Mouse (Mus musculus): ENCODE data around the gene Jmjd1c.
A peak's percentile ranks its signal among the peaks of the same experiment; 100 is the strongest.

Gene Jmjd1c

DNA sequence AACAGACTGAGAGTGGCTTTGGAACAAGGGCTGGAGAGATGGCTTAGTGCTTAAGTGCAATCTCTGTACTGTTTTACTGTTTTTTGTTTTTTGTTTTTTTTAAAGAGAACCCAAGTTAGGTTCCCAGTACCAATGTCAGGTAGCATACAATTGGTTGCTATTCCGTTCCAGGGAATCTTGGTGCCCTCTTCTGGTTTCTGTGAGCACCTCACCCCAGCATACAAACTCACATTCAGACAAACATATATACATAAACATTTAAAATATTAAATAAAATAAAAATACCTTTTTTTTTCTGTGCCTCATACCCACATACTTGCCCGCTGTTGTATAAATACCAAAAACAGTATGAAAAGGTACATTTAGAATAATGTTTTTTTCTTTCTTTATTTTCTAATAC is 38.4 kb downstream of the Jmjd1c start:
- no peak for DNase-seq

DNA sequence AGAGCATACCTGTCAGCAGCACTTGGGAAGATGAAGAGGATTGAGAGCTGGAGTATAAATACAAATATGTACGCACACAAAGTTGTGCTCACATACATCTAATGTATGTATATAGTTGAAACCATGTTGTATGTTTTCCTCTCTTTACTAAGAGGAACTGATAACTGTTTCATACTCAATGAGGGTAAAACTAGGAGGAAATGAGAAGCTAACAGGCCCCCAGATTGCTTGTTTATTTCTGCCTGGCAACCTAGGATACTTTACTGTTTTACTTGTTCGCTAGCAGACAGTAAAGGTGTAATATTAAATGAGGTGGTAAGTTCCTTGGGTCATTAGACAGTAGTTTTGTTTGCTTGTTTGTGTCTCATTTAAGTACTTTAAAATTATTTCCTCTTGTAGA is 41.5 kb downstream of the Jmjd1c start:
- DNase-seq: no peak

DNA sequence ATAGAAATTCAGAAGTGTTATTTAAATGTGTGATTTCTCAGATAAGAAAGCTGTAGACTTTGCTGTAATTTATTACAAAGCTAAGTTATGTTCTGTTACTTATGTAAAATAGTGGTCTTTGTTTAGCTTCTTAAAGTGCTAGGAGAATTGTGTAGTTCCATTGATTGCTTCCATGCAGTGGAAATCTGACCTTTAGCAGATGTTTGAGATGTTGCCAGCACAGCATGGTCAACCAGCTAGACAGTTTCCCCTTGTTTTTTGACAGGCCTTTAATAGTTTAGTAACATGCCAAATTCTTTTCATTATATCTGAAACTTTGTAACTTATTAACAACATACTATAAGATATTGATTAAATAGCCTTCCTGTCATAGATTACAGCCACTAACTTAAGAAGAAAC is 47.7 kb downstream of the Jmjd1c start:
- DNase-seq: no peak

DNA sequence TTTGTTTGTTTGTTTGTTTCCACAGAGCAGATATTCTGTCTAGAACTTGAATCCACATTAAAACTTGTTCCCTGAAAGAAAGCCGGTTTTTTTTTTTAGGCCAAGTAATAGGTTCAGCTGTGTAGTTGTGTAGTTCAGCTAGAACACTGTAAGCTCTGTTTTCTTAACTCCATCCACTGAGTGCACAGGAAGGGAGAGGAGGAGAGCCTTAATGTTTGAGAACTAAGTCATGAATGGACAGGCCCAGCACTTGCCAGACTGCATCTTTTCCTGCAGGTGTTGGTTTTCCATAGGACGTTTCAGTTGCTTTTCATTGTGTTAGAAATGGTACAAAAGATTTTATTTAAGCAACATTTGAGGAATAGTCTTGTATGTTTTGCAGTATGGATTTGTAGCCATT is 48.3 kb downstream of the Jmjd1c start:
- DNase-seq: no peak

DNA sequence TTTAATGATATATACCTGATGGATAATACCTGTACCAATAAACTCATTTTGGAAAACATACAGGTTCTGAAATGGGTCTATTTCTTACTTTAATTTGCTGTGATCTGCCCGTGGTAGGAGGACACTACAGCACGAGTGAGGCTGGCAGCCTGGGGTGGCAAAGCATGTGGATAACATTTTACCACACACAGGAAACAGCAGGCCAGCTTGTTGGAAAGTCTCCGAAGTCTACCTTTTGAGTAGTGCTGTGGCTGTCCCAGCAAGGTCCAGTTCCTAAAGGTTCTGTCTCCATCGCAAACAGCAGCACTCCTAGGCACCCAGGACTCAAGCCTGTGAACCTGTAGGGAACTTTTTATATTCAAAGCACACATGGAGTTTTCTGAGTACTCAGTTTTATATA is 49.7 kb downstream of the Jmjd1c start:
- DNase-seq: no peak

DNA sequence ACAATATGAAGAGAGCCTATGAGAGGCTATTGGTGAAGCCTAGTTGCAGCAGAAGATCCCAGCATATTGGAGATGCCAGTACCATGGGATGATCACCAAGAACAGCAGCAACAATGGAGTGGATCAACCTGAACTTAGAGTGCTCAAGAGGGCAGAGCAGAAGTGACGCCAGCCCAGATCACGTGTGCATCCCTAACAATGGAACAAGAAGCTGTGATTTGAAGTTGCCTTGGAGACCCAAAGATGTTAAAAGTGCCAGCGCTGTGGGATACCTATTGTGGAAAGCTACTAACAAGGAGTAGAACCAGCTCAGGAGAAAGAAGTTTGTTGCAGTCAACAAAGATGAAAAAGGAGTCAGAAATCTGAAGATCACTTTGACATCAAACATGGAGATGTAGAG is 55.8 kb downstream of the Jmjd1c start:
- no peak for DNase-seq

DNA sequence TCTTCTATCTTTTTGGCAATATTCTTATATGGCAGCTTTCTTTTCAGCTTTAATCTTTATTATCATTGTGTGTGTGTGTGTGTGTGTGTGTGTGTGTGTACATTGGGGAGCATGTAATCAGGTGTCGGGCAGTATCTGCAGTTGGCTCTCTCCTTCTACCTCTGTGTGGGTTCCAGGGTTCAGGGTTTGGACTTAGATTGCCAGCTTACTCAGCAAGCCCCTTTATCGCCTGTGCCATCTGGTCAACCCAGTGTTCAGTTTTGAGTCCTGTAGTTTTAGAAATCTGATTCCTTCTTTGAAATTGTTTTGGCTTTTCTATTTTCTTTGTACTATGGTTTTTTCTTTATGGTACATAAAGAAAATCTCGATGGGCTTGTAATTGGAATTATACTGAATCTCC is 58.7 kb downstream of the Jmjd1c start:
- no peak for DNase-seq

DNA sequence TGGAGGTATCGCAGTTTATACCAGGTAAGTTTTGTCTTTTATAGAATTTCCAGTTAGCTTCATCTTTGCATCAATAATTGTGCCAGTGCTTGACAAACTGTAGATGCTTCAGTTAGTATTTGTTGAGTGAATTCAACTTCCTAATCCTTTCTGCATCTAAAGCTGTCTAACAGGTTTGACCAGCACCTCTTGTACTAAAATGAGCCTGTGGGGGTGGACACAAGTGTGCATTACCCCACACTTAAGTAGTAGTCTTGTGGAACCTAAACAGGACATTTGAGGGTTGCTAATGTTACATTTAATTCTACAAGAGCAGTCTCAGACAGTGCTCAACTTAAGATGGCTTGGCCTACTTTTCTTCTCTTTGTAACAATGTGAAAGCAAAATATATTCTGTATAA is 78.1 kb downstream of the Jmjd1c start:
- DNase-seq: peak; percentile 67 to 79

DNA sequence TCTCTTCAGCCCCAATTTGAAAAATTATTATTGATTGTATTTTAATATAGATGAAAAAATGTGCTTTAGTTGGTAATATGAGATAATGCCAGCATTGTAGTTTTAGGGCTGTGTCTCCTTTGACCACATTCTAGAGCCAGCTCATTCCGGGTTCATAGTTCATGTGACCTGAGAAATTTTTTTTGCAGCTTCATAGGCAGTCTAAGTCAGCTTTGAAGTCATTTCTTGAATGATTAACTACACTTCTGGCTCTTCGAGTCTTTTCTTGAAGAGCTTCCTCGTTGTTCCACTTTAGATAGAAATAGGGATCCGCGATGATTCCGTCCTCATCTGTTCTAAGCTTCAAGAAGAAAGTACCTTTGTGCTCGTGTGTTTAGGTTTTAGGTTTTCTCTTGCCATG is 80.1 kb downstream of the Jmjd1c start:
- no peak for DNase-seq

DNA sequence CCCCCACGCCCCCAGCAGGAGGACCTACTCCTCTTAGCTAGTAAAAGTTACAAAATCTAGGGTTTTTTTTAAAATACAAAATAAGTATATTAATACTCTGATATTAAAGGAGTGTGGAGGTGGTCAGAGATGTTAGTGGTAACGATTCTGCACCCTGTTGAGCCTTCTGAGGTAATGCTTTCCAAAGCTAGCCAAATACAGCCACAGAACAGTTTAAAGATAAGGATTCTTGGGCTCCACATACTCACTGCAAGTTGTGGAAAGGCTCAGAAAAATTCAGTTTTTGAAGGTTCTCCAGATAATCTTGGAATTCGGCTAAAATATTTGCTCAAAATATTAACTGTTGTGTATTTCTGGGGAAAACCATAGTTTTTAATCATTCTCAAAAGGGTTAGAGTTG is 81.0 kb downstream of the Jmjd1c start:
- DNase-seq: no peak

DNA sequence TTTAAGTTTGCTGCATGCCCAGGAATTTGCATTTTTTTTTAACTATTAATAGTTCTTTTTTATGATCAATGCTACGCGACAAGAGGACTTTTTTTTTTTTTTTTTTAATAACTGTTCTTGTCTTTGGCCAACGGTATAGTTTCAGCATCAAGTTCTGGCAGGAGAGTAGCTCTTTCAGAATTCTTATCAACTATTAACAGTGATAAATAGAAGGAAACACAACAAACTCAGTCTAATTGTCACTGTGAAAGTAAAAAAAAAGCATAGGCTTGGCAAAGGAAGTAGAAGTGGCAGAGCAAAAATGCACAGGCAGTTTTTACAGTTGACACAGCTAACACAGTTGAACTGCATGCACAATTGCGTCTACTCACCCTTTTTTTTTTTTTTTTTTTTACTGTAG is 81.5 kb downstream of the Jmjd1c start:
- no peak for DNase-seq

DNA sequence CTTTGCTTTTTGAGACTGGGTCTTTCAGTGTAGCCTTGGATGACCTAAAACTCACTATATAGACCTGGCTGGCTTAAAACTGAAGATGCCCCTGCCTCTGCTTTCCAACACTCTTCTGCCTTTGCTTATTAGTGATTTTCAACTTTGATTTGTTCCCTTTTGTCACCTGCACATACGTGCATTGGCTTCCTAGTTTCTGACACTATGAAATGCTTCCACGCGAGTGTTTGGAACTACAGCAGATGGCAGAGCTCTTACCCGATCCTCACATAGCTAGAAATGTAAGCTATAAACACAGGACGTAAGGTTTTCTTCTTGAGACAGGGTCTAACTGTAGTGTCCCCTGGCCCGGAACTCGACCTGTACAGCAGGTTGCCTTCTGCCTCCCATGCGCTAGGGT is 84.1 kb downstream of the Jmjd1c start:
- no peak for DNase-seq

DNA sequence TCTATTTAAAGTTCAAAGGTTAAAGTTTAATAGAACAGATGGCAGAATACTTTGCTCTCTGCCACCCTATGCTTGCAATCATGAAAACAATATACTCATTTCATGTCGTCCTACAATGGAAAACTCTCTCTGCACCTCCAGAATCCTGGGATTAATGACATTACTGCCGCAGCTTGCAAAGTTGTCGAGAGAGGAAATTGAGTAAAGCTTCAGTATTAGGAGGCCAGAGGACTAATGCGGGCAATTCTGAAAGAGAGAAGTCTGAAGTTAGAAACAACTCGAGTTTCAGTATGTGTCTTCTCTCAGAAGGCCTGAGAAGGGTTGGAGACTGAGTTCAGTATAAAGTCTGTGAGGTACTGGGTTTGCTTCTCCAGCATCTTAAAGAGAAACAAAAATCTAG is 84.9 kb downstream of the Jmjd1c start:
- no peak for DNase-seq

DNA sequence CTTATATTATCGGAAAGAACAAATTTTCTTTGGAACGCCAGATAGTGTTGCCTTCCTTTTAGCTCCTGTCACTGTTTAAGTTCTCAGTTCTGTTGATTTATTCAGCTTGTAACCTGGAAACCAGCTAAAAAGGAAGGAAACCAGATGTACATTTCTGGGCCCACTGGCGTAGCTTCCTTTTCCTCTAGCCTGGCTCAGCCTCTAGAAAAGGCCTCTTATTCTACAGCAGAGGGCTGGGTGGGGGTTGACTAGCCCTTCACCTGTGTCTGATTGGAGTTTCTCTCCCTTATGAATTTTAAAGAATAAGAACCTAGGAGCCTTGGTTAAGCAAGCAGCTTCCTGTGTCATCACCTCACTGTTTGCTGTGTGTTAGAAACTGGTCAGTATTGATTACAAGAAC is 86.7 kb downstream of the Jmjd1c start:
- DNase-seq: no peak

DNA sequence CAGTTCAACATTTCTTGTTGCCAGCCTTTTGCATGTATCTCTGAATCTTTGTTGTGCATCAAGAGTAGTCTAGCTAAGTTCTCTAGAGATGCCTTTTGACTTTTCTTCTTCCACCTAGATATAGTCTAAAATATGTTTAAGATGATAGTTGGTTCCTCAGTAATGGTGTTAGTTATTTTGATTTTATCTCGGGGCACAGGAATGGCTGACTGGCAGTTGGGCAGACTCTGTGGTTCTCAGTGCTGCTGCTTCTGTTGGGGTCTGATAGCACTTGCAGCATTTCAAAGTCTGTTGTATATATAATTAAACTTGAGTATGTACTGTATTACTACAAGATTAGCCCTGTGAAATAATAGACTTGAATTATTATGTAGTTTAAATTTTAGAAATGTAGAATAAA is 87.2 kb downstream of the Jmjd1c start:
- DNase-seq: no peak

DNA sequence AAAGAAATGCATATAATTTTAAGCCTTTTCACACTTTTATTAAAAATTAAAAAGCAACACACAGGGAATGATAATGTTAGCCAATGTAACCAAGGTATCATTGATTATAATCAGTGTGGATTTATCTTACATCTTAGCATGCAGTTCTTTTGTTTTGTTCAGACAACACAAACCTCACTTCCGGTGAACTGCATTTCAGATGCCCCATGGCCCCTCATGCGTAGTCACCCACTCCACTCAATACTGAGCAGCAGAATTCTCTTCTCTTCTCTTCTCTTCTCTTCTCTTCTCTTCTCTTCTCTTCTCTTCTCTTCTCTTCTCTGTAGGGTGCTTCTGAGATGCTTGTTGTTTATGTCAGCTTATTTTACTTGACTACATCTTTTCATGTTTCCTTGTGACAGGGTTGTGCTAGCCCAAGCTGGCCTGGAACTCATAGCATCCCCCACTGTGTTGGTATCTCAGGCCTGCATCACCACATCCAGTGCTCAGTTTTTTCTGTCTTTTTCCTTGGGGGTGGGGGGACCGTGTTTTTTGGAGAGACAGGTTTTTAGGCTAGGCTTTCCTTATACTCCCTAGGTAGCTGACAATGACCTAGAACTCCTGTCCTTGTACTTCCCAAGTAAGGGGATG is 88.6 kb downstream of the Jmjd1c start:
- no peak for DNase-seq

DNA sequence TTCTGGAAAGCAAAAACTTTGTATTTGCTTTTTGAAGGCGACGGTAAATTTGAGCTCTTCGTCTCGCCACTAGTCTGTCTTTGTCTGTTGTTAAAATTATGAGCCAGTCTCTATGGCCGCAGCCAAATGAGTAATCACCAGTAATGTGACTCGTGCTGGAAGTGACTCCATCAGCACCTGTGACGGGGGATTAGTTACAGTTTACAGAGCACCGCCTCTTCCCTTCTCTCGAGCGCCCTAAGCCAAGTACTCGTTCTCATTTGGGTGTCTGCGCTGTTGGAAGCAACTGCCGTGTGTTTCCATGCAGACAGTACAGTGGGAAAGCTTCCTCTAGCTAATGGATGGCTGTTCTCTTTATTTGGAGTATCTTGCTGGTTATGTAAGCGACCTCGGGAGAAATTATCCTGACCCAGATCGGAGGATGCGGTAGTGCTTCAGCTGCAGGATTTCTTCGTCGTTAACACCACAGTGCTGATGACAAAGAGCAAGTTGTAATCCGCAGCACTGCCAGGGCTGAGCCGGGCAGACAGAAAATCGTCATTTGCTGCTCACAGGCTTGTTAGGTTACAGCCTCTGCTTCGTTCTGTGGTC is 89.7 kb downstream of the Jmjd1c start:
- DNase-seq: peak; percentile 82 to 85

DNA sequence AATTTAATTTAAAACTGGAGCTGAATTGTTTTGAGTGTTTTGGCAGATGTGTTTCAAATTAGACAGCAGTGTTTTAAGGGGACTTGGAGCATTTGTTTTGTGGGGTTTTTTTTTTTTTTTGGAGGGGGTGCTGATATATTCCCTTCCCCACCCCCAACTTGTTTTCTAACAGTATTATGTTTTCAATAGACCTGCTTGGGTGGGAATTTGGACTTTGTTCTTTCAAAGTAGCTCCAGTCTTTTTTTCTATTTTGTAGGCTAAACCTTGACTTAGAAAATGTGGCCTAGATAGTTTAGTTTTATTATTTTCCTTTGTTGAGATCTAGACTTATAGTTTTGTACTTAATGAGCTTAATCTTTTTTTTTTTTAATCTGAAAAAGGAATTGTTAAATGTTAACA is 90.6 kb downstream of the Jmjd1c start:
- DNase-seq: no peak

DNA sequence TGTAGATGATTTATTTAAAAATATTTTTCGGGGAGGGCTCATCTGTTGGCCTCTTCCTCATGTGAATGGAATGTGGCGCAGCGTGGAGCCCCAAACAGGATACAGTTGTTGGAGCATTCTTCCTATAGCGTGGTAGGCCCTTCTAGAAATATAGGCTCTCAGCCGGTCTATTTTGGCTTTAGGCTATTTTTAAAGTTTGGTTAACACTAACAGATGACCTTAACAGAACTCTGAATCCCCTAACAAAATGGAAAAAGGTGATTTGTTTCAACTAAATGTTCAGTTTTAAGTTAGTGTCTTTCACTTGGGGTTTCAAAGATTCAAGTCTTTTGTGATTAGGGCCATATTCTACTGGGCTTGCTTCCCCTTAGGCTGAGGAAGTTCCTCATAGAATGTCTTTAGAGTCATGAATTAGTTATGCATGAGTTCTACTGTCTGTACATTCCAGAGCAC is 91.1 kb downstream of the Jmjd1c start:
- peak in 1 of 2 experiments; percentile 22 for DNase-seq

DNA sequence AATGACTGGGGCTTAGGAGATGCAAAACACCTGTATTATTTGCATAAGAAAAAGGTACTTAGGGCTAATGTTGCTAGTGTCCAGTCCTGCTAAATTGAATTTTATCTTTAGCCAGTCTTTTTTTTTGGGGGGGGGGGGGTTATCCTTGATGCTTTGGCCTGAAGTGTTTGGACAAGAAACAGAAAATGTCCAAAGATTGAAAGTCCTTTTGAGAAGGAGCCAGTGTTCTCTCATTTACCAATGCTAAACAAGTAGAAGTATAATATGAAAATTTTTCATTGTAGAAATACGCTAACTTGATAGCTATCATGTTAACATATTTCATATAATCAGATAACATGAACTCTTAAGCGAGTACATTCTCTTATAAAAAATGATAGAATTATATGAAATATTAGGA is 92.0 kb downstream of the Jmjd1c start:
- DNase-seq: no peak

DNA sequence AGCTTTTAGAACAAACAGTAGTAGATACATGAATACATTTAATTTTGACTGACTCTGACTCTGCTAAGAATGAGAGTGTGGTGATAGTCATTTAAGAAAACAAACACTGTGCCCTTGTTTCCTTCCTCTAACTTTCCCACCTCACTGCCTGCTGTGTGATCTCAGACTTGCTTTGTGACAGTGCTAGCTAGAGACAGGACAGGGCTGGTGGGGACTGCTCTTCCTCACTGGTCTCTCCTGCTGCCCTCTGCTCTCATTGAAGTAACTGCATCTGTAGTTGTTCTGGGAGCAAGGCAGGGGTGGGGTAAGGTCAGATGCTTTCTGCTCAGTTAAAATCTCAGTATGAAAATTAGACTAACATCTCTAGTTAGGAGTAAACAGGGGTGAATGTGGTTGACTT is 93.1 kb downstream of the Jmjd1c start:
- DNase-seq: no peak

DNA sequence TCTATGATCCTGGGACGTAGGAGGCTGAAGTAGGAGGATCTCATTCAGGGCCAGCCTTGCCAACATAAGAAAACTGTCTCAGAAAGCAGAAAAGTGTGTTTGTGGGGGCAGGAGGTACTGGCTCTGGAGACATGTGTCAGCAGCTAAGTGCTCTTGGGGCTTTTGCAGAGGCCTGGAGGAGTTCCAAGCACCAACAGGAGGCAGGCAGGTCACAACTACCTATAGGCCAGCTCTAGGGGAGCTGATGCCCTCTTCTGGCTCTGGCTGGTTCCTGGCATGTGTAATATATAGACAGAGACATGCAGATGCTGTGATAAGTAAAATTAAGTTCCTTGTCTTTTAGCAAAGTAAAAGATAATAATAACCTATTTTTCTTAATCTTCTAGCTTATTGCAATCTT is 94.3 kb downstream of the Jmjd1c start:
- peak; percentile 52 to 64 for DNase-seq

DNA sequence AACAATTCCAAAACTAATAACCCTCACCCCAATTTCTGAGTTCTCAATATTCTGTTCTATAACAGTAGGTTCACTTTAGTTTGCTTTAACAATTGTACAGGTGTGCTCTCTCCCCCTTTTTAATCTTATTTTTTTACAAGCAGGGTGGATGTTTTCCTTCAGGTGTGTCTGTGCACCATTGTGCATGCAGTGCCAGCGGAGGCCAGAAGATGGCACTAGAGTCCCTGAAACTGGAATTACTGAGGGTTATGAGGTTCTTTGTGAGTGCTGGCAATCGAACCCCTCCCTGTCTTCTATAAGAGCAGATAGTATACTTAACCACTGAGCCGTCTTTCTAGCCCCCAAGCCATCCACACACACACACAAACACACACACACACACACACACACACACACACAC is 96.4 kb downstream of the Jmjd1c start:
- peak in 1 of 2 experiments; percentile 23 for DNase-seq

DNA sequence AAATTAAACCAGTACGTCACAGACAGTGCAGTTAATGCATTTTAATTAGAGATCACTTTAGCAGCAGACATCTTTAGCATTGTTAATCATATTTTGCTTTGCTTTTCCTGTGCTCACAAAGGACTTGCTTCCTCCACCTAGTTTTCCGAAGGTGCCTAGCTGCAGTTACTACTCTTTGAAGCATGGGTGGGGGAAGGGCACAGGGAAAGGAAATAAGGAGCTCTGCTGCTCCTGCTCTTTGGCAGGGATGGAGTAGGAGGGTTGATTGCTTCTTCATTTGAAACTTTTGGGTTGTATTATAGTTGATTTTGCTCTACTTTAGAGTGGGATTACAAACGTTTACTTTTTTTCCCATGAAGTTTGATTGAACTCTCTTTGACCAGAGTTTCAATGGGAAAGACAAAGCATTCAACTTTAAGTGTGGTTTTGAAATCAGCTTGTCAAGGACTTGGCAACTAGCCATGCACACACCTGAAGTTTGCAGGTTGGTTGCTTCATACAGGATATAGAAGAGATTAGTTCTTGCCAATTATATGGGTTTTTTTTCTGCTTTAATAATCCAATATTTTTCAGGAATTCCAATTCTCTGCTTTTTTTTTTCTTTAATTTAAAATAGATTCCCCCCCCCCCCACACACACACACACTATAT is 97.2 kb downstream of the Jmjd1c start:
- peak; percentile 76 to 84 for DNase-seq

DNA sequence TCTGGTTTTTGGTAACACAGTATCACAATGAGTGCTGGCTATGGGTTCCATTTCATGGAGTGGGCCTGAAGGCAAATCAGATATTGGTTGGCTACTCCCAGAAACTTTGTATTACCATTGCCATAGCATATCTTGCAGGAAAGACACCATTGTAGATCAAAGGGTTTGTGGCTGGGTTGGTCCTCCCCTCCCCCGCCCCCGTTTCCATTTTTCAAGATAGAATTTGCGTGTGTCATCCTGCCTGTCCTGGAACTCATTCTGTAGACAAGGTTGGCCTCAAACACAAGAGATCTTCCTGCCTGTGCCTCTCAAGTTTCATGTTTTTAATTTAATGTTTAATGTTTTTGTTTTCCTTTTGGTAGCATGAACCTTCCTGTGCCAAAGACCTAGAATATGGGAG is 98.1 kb downstream of the Jmjd1c start:
- DNase-seq: no peak
